Mouse (Mus musculus) thymus, postnatal 25 days (tissue): Measurements from ENCODE around the gene Hist1h2ae.
"Not testable (repeated sequence)": the region's sequence is repeated elsewhere in the genome, so short reads cannot be mapped to it uniquely, and the experiment has no call there.

ENCODE experiments used
- DNase-seq: peaks from one replicate; pipeline ENCODE4 v3.0.0; 2022

Hist1h2ae gene

GRCm38 (mm10) chr13:23571022-23571503, at the start of gene Hist1h2ae, which contains the start of gene Hist1h2bg:
Hist1h2ae (minus strand) TSS chr13:23571220.
Hist1h2bg (plus strand) TSS chr13:23571396.
- DNase-seq: peak; percentile 84

- DNase-seq: peak; percentile 11
Measured at GRCm38 (mm10) chr13:23620056-23620732, 49.2 kb upstream of the Hist1h2ae start.

DNA sequence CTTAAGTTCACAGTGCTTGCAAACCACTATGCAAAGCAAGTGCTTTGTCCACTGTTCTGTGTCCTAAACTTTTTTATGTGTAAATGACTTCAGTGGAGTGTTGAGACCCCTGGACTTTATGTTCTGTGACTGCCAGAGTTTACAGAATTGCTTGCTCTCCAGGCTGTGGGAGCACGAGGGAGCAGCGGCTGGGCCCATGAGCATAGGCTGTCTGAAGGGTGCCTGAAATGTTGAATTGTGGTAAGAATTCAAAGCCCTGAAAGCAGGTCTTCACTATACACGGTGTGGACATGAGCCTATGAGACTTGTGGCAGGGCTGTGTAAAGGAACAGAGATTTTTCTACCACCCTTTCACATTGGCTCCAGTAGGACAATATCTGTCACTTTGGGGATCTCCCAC, 40.6 kb upstream of the Hist1h2ae start:
- no peak for DNase-seq

DNA sequence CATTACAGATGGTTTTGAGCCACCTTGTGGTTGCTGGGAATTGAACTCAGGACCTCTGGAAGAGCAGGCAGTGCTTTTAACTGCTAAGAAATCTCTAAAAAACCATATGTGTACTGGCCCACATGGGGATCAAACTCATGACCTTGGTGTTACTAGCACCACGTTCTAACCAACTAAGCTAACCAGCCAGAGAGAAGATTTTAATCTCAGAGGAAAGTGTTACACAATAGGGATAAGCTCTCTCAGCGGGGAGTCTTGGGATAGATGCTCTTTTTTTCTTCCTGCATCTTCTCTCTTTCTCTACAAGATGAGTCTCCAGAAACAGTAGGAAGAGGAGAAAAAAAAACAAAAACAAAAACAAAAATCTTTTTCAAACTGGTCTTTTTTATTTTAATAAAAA, 39.4 kb upstream of the Hist1h2ae start:
- no peak for DNase-seq

- no peak for DNase-seq
Measured at GRCm38 (mm10) chr13:23609844-23610243, 38.8 kb upstream of the Hist1h2ae start.

- no peak for DNase-seq
Measured at GRCm38 (mm10) chr13:23609209-23609608, 38.2 kb upstream of the Hist1h2ae start.

DNA sequence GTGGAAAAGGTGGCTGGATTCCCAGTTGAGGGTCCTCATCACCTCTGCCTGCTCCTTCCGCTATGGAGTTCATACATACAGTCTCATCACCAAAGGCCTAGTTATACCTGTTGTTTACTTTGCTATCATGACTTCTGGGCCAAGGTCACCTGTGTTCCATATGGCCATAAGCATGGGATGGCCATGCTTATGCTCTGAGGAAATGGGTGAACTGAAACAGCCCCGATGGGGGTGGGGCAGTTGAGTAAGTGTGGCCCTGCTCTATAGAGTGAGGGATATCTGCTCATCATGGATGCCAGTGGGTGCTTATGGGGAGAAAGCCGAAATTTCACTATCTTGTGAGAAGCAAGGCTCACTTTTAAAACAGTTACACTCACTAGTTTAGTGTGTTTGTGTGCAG, 34.0 kb upstream of the Hist1h2ae start:
- no peak for DNase-seq

DNA sequence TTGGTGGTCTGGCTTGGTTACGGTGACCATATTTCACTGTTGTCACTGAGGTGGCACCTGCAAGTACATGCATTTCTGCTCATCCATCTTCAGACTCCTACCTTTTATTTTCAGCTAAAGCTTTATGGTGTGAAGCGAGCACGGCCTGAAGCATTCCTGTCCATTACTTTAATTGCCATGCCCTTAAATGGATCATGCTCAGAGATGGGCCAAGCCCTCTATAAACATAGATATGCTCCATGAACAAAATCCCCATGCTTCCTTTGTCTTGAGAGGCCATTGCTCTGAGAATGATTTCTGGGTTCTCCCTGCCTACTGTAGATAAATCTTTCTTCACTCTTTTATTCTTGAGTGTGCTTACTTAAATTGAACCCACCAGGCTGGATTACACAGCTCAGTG, 33.4 kb upstream of the Hist1h2ae start:
- no peak for DNase-seq

DNA sequence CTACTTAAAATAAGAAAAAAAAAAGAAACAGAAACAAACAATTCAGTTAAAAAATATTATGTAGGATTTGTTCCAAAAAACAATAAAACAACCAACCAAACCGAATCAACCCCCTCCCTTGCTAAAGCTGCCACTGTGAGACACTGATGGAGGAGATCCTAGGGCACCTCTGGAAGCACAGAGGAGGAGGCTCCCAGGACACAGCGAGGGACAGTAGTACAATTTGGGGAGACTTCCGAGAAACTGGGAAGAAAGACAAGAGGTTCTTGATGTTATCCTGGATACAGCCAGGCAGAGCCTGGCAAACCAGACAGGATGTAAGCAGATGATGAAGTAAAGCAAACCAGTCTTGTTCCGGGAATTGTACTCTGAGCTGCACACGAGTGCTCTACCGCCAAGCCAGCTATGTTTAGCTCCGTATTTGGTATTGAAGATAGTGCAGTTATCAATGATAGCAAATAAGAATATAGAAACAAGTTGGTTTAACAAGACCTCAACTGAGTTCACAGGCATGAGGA, 32.2 kb upstream of the Hist1h2ae start:
- DNase-seq: no peak

GRCm38 (mm10) chr13:23597957-23598356, 26.9 kb upstream of the Hist1h2ae start:
- DNase-seq: peak; percentile 80

DNA sequence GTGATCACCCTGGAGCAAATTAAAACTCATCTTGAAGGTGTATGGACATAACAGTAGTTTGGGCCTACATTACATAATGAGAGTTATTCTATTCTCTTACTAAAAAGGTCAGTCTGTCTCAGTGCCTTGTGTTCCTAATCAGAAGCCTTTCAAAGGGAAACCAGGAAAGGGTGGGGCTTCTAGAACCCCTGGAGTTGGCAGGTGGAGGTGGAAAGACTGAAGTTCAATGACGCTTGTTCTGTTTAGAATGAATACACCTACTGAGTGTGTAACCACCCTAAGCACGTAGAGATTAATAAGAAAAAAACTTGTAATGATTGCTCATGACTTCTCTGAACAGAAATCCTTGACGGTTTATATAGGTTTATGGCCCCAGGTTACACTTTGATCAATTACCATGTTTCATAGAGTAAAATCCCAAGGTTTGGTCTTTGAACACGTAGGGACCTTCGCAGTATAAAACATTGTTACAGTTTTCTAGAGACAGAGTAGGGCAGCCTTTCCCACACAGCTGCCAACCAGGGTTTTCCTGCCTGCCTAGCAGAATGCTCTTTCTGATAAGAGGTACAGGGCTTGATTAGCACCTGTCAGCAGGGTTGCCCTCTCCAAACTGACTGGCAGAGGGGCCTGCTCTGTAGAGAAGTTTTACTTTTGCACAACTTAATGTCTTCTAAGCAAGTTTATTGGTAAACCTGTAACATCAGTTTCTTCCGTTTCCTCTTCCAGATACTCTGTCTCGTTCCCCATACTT, 24.8 kb upstream of the Hist1h2ae start:
- DNase-seq: no peak

DNA sequence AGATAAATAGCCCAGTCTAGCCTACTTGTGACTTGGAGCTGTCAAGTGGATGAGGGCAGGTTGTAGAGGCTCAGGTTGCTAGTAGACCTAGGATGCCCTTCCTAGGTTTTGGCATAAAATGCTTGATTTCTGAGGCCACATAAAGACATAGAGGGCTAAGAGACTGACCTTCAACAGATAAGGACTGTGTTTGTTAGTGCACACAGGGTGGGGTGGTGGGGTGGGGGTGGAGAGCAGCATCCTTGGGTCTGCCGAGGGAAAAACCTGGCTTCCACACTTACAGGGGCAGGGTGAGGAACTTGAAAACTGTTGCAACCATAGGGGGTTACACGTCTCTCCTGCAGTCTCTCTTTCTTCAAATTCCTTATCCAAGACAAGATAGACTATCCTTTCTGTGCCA, 24.2 kb upstream of the Hist1h2ae start:
- no peak for DNase-seq

- DNase-seq: no peak
Measured at GRCm38 (mm10) chr13:23593051-23593770, 22.2 kb upstream of the Hist1h2ae start.

GRCm38 (mm10) chr13:23592614-23593013, 21.6 kb upstream of the Hist1h2ae start:
- DNase-seq: no peak

DNA sequence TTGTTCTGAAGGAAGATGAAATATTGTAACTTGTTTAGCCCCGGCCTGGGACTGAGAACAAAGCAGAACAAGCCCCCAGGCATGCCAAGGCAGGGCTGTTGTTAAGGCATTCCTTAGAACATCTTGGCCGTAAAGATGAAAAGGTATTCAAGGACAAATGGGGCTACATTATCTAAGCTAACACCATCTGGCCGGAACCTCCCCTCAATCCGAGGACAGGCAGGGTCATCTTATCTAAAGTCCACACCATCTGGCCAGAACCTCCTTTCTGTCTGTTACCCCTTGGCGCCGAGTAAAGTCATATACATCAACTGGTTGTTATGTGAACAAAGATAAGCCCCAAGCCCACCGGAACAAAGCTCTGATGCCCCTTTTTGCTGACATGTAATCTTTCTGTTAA, 20.9 kb upstream of the Hist1h2ae start:
- DNase-seq: not testable (repeated sequence)

- no peak for DNase-seq
Measured at GRCm38 (mm10) chr13:23591206-23591605, 20.2 kb upstream of the Hist1h2ae start.

DNA sequence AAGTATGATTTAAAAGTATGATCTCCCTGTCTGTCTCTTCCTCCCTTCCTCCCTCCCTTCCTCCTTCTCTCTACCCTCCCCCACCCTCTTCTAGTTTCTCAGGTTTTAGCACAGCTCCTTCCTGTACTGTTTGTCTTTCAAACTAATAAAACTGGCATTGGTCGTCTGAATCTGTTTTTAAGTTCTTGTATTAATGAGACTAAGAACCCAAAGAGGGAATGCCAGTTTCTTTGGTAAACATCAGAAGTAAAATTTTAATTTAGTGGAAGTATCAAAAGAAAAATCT, 15.9 kb upstream of the Hist1h2ae start:
- no peak for DNase-seq

- peak; percentile 27 for DNase-seq
Measured at GRCm38 (mm10) chr13:23586099-23586939, 15.3 kb upstream of the Hist1h2ae start.

DNA sequence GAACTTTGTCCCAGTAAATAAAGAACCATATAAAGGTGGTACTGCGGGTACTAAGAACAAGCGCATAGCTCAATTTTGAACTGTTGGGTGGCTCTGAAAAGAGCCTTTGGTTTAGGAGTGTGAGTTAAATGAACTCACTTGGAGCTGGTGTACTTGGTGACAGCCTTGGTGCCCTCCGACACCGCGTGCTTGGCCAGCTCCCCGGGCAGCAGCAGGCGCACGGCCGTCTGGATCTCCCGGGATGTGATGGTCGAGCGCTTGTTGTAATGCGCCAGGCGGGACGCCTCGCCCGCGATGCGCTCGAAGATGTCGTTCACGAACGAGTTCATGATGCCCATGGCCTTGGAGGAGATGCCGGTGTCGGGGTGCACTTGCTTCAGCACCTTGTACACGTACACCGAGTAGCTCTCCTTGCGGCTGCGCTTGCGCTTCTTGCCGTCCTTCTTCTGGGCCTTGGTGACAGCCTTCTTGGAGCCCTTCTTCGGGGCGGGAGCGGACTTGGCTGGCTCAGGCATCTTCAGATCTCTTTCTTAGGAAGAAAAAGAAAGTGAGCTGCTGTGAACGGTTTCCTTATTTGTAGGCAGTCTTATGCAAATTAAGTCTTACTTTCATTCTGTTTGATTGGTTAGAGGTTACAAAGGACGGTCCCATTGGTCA, 14.6 kb upstream of the Hist1h2ae start:
- peak; percentile 84 for DNase-seq

DNA sequence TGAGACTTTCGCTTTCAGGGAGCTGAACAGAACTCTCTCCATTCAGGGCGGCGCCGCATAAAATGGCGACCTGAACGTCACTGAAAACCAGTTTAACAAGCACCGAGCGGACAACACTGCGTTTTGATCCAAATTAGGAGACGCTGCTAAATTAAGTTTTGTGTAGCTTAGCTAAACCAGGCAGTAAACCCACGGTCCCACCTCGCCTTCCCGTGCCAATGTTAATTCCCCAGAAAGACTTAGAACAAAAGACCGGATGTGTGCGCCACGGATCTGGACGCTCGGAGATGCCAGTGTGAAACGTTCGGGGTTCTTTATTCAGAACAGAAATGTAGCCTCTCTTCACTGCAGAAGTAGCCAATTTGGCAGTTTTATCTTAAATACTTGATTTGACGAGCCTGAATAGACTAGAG, 14.0 kb upstream of the Hist1h2ae start:
- DNase-seq: peak; percentile 79

DNA sequence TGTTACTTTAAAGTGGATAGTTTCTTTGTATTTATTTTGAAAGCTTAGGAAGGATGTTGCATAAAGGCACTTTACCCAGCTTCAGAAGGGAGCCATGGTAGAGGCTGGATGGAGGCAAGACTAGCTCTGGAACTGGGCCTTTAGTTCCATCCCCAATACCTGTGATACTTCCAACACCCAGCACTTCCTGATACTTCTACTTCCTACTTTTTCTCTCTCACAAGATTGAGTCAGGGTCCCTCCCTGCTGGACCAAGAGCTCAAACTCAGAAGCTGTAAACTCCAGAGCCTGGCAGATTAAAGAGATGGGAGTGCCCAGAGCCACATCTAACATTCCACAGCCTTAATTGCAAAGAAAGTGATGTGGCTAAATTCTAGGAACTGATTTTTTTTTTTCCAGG, 13.3 kb upstream of the Hist1h2ae start:
- DNase-seq: peak; percentile 33
